9 mouse cellular contexts compared by ENCODE assay signal in the genomic region with DNA sequence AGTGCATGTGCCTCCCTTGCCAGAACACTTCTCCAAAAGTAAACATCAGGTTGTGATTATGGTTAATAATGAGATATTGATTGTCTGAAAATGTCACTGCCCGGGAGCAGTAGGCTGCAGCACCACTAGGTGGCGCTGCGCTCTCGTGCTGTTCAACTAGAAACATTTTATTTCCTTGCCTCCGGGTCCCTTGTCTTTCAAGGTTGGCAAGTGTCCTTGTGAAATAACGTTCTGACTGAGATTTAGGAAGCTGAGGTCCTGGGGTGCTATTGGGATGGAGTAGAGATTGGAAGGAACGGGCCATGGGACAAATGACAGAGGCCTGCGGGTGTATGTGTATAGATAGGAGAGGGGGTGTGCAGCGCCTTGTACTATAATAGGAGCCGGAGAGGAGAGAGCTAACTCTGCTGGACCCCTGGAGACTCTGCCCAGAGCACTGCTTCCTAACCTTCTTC. TPM values are rescaled to one million over a fixed set of nuclear protein-coding genes. Genes with fewer than 3 reads are reported as not detected.
DNase-seq lines count a peak whose midpoint lies in the region; ATAC-seq and TF ChIP-seq lines count a peak whose summit lies in the region.
"Had no signal": no experiment of that assay in that cellular context is flagged by ENCODE, and none has a peak within 500 bp of the region (broad histone marks: within the 10 kb centered on the region; RNA-seq: fewer than 3 reads in every experiment).

No protein-coding gene starts in this region.

- peak; percentile 89 for DNase-seq in NIH3T3 (ENCODE audit: low read depth)
- DNase-seq in cerebellum, postnatal 25 days = peak; percentile 86
- peak; percentile 72 for DNase-seq in kidney, adult 9 months
- no peak for DNase-seq in yolk sac, embryonic 10.5 days (ENCODE audit: low spot score)

- H3K79me3 ChIP-seq in C2C12 (ENCODE audit: low read depth) = no peaks in the 10 kb centered on the region

- H3K4me1 ChIP-seq in limb, embryonic 13.5 days = peaks cover 17% of the 10 kb centered on the region; the same call in 1 of the 2 replicates
- peaks cover 17% of the 10 kb centered on the region for H3K4me1 ChIP-seq in neural tube, embryonic 12.5 days

- H3K4me3 ChIP-seq in C2C12 (ENCODE audit: insufficient read depth, poor library complexity, severe bottlenecking) = no peak overlapping the region
- H3K4me3 ChIP-seq in limb, embryonic 13.5 days = no peak overlapping the region
- no peak overlapping the region for H3K4me3 ChIP-seq in neural tube, embryonic 12.5 days
- H3K4me3 ChIP-seq: stomach, embryonic 15.5 days had no signal

- H3K4me2 ChIP-seq in limb, embryonic 13.5 days (replicated peaks) = 0 out of 2 replicates have a peak overlapping the region, but pooled peaks have one; percentile 11
- peak overlapping the region; percentile 48 for H3K4me2 ChIP-seq in neural tube, embryonic 12.5 days (replicated peaks)
- H3K4me2 ChIP-seq: stomach, embryonic 15.5 days had no signal

- H3K36me3 ChIP-seq in C2C12 (ENCODE audit: control insufficient read depth, insufficient read depth) = peaks cover 3% of the 10 kb centered on the region
- peaks cover 7% of the 10 kb centered on the region for H3K36me3 ChIP-seq in limb, embryonic 13.5 days
- H3K36me3 ChIP-seq in neural tube, embryonic 12.5 days = peaks cover 11% of the 10 kb centered on the region

- H3K27ac ChIP-seq in limb, embryonic 13.5 days = no peak overlapping the region
- H3K27ac ChIP-seq in neural tube, embryonic 12.5 days = no peak overlapping the region
- H3K27ac ChIP-seq: stomach, embryonic 15.5 days had no signal

- 23% methylated on average over 10 of the region's 10 CpGs for WGBS in limb, embryonic 13.5 days
- WGBS in neural tube, embryonic 12.5 days = 14% methylated on average over 10 of the region's 10 CpGs

- H3K79me2 ChIP-seq in C2C12 (ENCODE audit: control insufficient read depth, insufficient read depth) = no peaks in the 10 kb centered on the region

- H3ac ChIP-seq in C2C12 (ENCODE audit: control insufficient read depth, insufficient read length, low read depth) = no peak overlapping the region

- peak; percentile 79 for TF ChIP-seq CTCF in C2C12 (IDR thresholded peaks at IDR 0.05; ENCODE audit: control insufficient read depth, insufficient read depth, insufficient read length)

- no peaks in the 10 kb centered on the region for H3K9me3 ChIP-seq in limb, embryonic 13.5 days
- no peaks in the 10 kb centered on the region for H3K9me3 ChIP-seq in neural tube, embryonic 12.5 days
- H3K9me3 ChIP-seq: stomach, embryonic 15.5 days had no signal

- no peaks in the 10 kb centered on the region for H3K27me3 ChIP-seq in C2C12 (ENCODE audit: control insufficient read depth, insufficient read depth, insufficient read length)
- H3K27me3 ChIP-seq in limb, embryonic 13.5 days = no peaks in the 10 kb centered on the region; the same call in 1 of the 2 replicates
- H3K27me3 ChIP-seq in neural tube, embryonic 12.5 days (replicated peaks) = no peaks in the 10 kb centered on the region
- H3K27me3 ChIP-seq: stomach, embryonic 15.5 days had no signal

- ATAC-seq in granulocyte monocyte progenitor cell, adult 5-6 weeks (replicated peaks; ENCODE audit: poor library complexity, severe bottlenecking) = peak; percentile 59
- ATAC-seq in limb, embryonic 13.5 days (ENCODE audit: low FRiP score, low read depth) = no peak
- ATAC-seq in neural tube, embryonic 12.5 days (ENCODE audit: low FRiP score, low read depth) = no peak; the same call in 1 of the 2 replicates

- no peak overlapping the region for H3K9ac ChIP-seq in limb, embryonic 13.5 days
- H3K9ac ChIP-seq in neural tube, embryonic 12.5 days = 0 out of 2 replicates have a peak overlapping the region, but pooled peaks have one; percentile 29
- H3K9ac ChIP-seq: stomach, embryonic 15.5 days had no signal

TF ChIP-seq in C2C12, 6 proteins besides CTCF, POLR2A, EP300 and RAD21:
- TF ChIP-seq CEBPB (IDR thresholded peaks at IDR 0.05; ENCODE audit: low read depth) (no peak), MYOG (IDR thresholded peaks at IDR 0.05; ENCODE audit: control insufficient read depth, extremely low read depth, insufficient read length) (no peak), USF1 (IDR thresholded peaks at IDR 0.05; ENCODE audit: low read depth) (no peak), FOSL1 (IDR thresholded peaks at IDR 0.05; ENCODE audit: insufficient read depth, low read length, poor library complexity, severe bottlenecking) (no peak), MAX (IDR thresholded peaks at IDR 0.05) (no peak), MYOD1 (IDR thresholded peaks at IDR 0.05; ENCODE audit: control insufficient read depth, insufficient read length, low read depth) (no peak)
TF ChIP-seq in C2C12: peak in this region for 0.

RNA-seq across cellular contexts. Expression of a gene that starts 12.1 kb away (rescaled TPM):
- 191 TPM for polyA plus RNA-seq in C2C12 (2012; fragmentation: generic; extraction: Trizol)
- 69.0 and 88.8 TPM in 2 replicates for total RNA-seq in granulocyte monocyte progenitor cell, adult 5-6 weeks (2014; fragmentation: Nextera tagmentation)
- 54.9 and 57.7 TPM in 2 replicates for total RNA-seq in granulocyte monocyte progenitor cell, adult 5-6 weeks (2017)
- 54.8 and 55.5 TPM in 2 replicates for polyA plus RNA-seq in limb, embryonic 13.5 days (2015; fragmentation: Nextera tagmentation; extraction: Ambion mirVana)
- polyA plus RNA-seq in neural tube, embryonic 12.5 days (2016; fragmentation: Nextera tagmentation; extraction: Ambion mirVana) = 70.1 and 71.6 TPM in 2 replicates
